Mouse (Mus musculus) lung, adult 2 months (tissue): ENCODE measurements around the gene Igsf9b.

Source experiments
- CTCF ChIP-seq: fragments of 200-500 bp; IDR thresholded peaks from 2 replicates; pipeline ENCODE4 v1.5.1; 2011; ENCODE audit warnings: mild to moderate bottlenecking, low read length, control low read depth; ENCODE audit not compliant: insufficient read depth
- POLR2A ChIP-seq: fragments of 200-500 bp; IDR thresholded peaks from 2 replicates; pipeline ENCODE4 v1.6.1; 2011; ENCODE audit warnings: low read depth, mild to moderate bottlenecking, control low read depth, low read length, borderline replicate concordance; ENCODE audit errors: extremely low read depth

DNA sequence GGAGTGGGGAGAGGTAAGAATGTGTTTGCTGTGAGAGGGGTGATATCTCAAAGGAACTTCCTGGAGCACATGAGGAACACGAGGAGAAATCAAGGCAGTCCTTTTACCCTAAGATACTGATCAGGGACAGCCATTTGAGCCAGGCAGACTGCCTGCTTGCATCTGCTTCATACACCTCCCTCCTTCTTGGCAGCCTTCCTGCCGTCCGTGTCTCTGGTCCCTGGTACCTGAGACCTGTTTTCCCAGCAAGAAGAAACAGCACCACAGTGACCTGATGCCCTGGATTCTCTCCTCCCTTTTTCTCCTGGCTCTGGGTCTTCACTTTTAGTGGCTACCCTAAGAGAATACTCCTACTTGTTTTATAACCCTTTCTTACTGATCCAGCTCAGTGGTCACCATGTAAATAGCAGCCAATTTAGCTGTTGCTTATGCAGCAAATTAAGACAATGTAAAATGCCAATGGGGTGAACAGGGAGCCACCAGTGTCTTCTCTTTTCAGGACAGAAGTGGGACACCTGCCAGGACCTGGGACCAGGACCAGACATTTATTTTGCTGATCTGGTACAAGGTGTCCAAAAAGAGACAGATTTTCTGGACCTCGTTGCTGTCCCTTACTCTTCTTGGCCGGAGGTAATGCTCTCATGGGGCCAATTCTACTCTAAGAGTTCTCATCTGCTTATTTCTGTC lies 21.5 kb upstream of the Igsf9b start:
- TF ChIP-seq POLR2A (no peak), CTCF (no peak)
